Mouse (Mus musculus): ENCODE results near the gene Mtcl1.

- no peak for TF ChIP-seq CTCF (IDR thresholded peaks at IDR 0.05)
- no peak for TF ChIP-seq EP300 (IDR thresholded peaks at IDR 0.05)
Measured at GRCm38 (mm10) chr17:66315451-66315850, 134.1 kb downstream of the Mtcl1 start.

Data from lung, postnatal 0 days (tissue).